Mouse (Mus musculus): ENCODE measurements at regions not wholly inside any gene's neighbourhood (a gene's known extent, or its start where the extent isn't known, plus 50 kb on each side); places are given as distances from the start of the nearest gene placed in this dataset.

GRCm38 (mm10) chr14:104027077-104027899 is 183.1 kb upstream of the Ednrb start:
- DNase-seq (ENCODE audit: low read depth in 3 of 3, low spot score in 3 of 3) (peak; percentile 5 to 31 (median 14)), ATAC-seq (ENCODE audit: insufficient read depth) (no peak)
- H3K4me3 ChIP-seq (ENCODE audit: insufficient read depth in 1 of 2, low read depth in 2 of 2, low read length in 2 of 2), result no peak overlapping the region
- no peaks in the 10 kb centered on the region; a peak in 1 of 4 replicates for H3K4me1 ChIP-seq (replicated peaks; ENCODE audit: control insufficient read depth in 2 of 2, insufficient read depth in 2 of 2, low read length in 1 of 2)
- no peak overlapping the region for H3K9ac ChIP-seq (replicated peaks)
- no peak overlapping the region for H3K4me2 ChIP-seq (ENCODE audit: low read depth)
- 17% methylated on average over 17 of the region's 17 CpGs for WGBS (ENCODE audit: insufficient replicate concordance)
- no peaks in the 10 kb centered on the region for H3K36me3 ChIP-seq (replicated peaks; ENCODE audit: control insufficient read depth, insufficient read depth, low read depth)
- H3K9me3 ChIP-seq (ENCODE audit: control insufficient read depth, low read length), result no peaks in the 10 kb centered on the region
- TF ChIP-seq EP300 (IDR thresholded peaks at IDR 0.05; ENCODE audit: low read depth) (no peak), CTCF (IDR thresholded peaks at IDR 0.05; ENCODE audit: low read depth) (peak; percentile 66)
- no peak overlapping the region for H3K27ac ChIP-seq
- no peaks in the 10 kb centered on the region for H3K27me3 ChIP-seq (ENCODE audit: control insufficient read depth, insufficient read depth, low read length)

- H3K36me3 ChIP-seq (replicated peaks; ENCODE audit: control insufficient read depth, insufficient read depth, low read depth), result no peaks in the 10 kb centered on the region
- H3K4me3 ChIP-seq (ENCODE audit: insufficient read depth in 1 of 2, low read depth in 2 of 2, low read length in 2 of 2), result no peak overlapping the region
- H3K9ac ChIP-seq (replicated peaks), result no peak overlapping the region
- H3K9me3 ChIP-seq (ENCODE audit: control insufficient read depth, low read length), result no peaks in the 10 kb centered on the region
- TF ChIP-seq EP300 (IDR thresholded peaks at IDR 0.05; ENCODE audit: low read depth), result no peak
- TF ChIP-seq CTCF (IDR thresholded peaks at IDR 0.05; ENCODE audit: low read depth), result no peak
- H3K27me3 ChIP-seq (ENCODE audit: control insufficient read depth, insufficient read depth, low read length), result no peaks in the 10 kb centered on the region
- no peak for ATAC-seq (ENCODE audit: insufficient read depth)
- DNase-seq (ENCODE audit: low read depth in 3 of 3, low spot score in 3 of 3), result no peak
- H3K27ac ChIP-seq, result no peak overlapping the region
- no peaks in the 10 kb centered on the region for H3K4me1 ChIP-seq (replicated peaks; ENCODE audit: control insufficient read depth in 2 of 2, insufficient read depth in 2 of 2, low read length in 1 of 2)
- no peak overlapping the region for H3K4me2 ChIP-seq (ENCODE audit: low read depth)
- 70% methylated on average over 1 of the region's 1 CpGs for WGBS (ENCODE audit: insufficient replicate concordance)
Measured at GRCm38 (mm10) chr14:104008538-104008937, 164.3 kb upstream of the Ednrb start.

GRCm38 (mm10) chr14:104006426-104006825 is 162.2 kb upstream of the Ednrb start:
- Histone ChIP-seq H3K27me3 (ENCODE audit: control insufficient read depth, insufficient read depth, low read length) (no peaks in the 10 kb centered on the region), H3K9me3 (ENCODE audit: control insufficient read depth, low read length) (no peaks in the 10 kb centered on the region), H3K4me2 (ENCODE audit: low read depth) (no peak overlapping the region), H3K9ac (replicated peaks) (no peak overlapping the region), H3K4me3 (ENCODE audit: insufficient read depth in 1 of 2, low read depth in 2 of 2, low read length in 2 of 2) (no peak overlapping the region), H3K27ac (no peak overlapping the region), H3K36me3 (replicated peaks; ENCODE audit: control insufficient read depth, insufficient read depth, low read depth) (no peaks in the 10 kb centered on the region), H3K4me1 (replicated peaks; ENCODE audit: control insufficient read depth in 2 of 2, insufficient read depth in 2 of 2, low read length in 1 of 2) (no peaks in the 10 kb centered on the region)
- ATAC-seq (ENCODE audit: insufficient read depth) (no peak), DNase-seq (ENCODE audit: low read depth in 3 of 3, low spot score in 3 of 3) (no peak)
- TF ChIP-seq EP300 (IDR thresholded peaks at IDR 0.05; ENCODE audit: low read depth) (no peak), CTCF (IDR thresholded peaks at IDR 0.05; ENCODE audit: low read depth) (no peak)
- 68% methylated on average over 4 of the region's 4 CpGs for WGBS (ENCODE audit: insufficient replicate concordance)

- no peaks in the 10 kb centered on the region for H3K36me3 ChIP-seq (replicated peaks; ENCODE audit: control insufficient read depth, insufficient read depth, low read depth)
- 39% methylated on average over 2 of the region's 2 CpGs for WGBS (ENCODE audit: insufficient replicate concordance)
- ATAC-seq (ENCODE audit: insufficient read depth), result no peak
- no peaks in the 10 kb centered on the region for H3K9me3 ChIP-seq (ENCODE audit: control insufficient read depth, low read length)
- no peak overlapping the region for H3K4me3 ChIP-seq (ENCODE audit: insufficient read depth in 1 of 2, low read depth in 2 of 2, low read length in 2 of 2)
- no peaks in the 10 kb centered on the region for H3K4me1 ChIP-seq (replicated peaks; ENCODE audit: control insufficient read depth in 2 of 2, insufficient read depth in 2 of 2, low read length in 1 of 2)
- DNase-seq (ENCODE audit: low read depth in 3 of 3, low spot score in 3 of 3), result peak in 1 of 3 experiments; percentile 3
- H3K27ac ChIP-seq, result no peak overlapping the region
- no peak for TF ChIP-seq CTCF (IDR thresholded peaks at IDR 0.05; ENCODE audit: low read depth)
- no peak for TF ChIP-seq EP300 (IDR thresholded peaks at IDR 0.05; ENCODE audit: low read depth)
- no peak overlapping the region for H3K9ac ChIP-seq (replicated peaks)
- no peaks in the 10 kb centered on the region for H3K27me3 ChIP-seq (ENCODE audit: control insufficient read depth, insufficient read depth, low read length)
- H3K4me2 ChIP-seq (ENCODE audit: low read depth), result no peak overlapping the region
Measured at GRCm38 (mm10) chr14:104005132-104005531, 160.9 kb upstream of the Ednrb start.

- Histone ChIP-seq H3K27ac (no peak overlapping the region), H3K9ac (replicated peaks) (no peak overlapping the region), H3K4me1 (replicated peaks; ENCODE audit: control insufficient read depth in 2 of 2, insufficient read depth in 2 of 2, low read length in 1 of 2) (no peaks in the 10 kb centered on the region), H3K9me3 (ENCODE audit: control insufficient read depth, low read length) (no peaks in the 10 kb centered on the region), H3K36me3 (replicated peaks; ENCODE audit: control insufficient read depth, insufficient read depth, low read depth) (no peaks in the 10 kb centered on the region), H3K4me2 (ENCODE audit: low read depth) (no peak overlapping the region), H3K27me3 (ENCODE audit: control insufficient read depth, insufficient read depth, low read length) (no peaks in the 10 kb centered on the region), H3K4me3 (ENCODE audit: insufficient read depth in 1 of 2, low read depth in 2 of 2, low read length in 2 of 2) (no peak overlapping the region)
- no peak for ATAC-seq (ENCODE audit: insufficient read depth)
- TF ChIP-seq CTCF (IDR thresholded peaks at IDR 0.05; ENCODE audit: low read depth) (no peak), EP300 (IDR thresholded peaks at IDR 0.05; ENCODE audit: low read depth) (no peak)
- 57% methylated on average over 1 of the region's 1 CpGs for WGBS (ENCODE audit: insufficient replicate concordance)
- no peak for DNase-seq (ENCODE audit: low read depth in 3 of 3, low spot score in 3 of 3)
Measured at GRCm38 (mm10) chr14:104002421-104002820, 158.2 kb upstream of the Ednrb start.
